Mouse (Mus musculus) ES-E14 (cell line): Measurements from ENCODE around the gene Map4k4.

ENCODE experiments used
- CHD2 ChIP-seq: IDR thresholded peaks from 2 replicates; pipeline ENCODE4 v1.6.1; 2014; ENCODE audit warnings: mild to moderate bottlenecking, low read depth, low read length, inconsistent platforms
- HCFC1 ChIP-seq: IDR thresholded peaks from 2 replicates; pipeline ENCODE4 v1.6.1; 2012; ENCODE audit warnings: low read length, inconsistent platforms, borderline replicate concordance; ENCODE audit not compliant: insufficient read depth
- MAFK ChIP-seq: IDR thresholded peaks from 2 replicates; pipeline ENCODE4 v1.6.1; 2014; ENCODE audit warnings: mild to moderate bottlenecking, low read depth, low read length, inconsistent platforms; ENCODE audit not compliant: insufficient read depth
- ZC3H11A ChIP-seq: IDR thresholded peaks from 2 replicates; pipeline ENCODE4 v1.6.1; 2012; ENCODE audit warnings: low read depth, mild to moderate bottlenecking, inconsistent platforms, low read length, borderline replicate concordance
- ZNF384 ChIP-seq: IDR thresholded peaks from 2 replicates; pipeline ENCODE4 v1.6.1; 2012; ENCODE audit warnings: low read depth, low read length, inconsistent platforms

- TF ChIP-seq ZNF384 (no peak), ZC3H11A (no peak), CHD2 (no peak), HCFC1 (no peak), MAFK (no peak)
These were observed 18.2 kb upstream of the Map4k4 start for GRCm38 (mm10) chr1:39882505-39882904.
